Mouse (Mus musculus): ENCODE results near the gene Ficd. TPM values are rescaled to one million over a fixed set of nuclear protein-coding genes. Genes with fewer than 3 reads are reported as not detected.

Gene Ficd
- polyA plus RNA-seq, 1 experiment from 2014 or later: 2.8 TPM

DNA sequence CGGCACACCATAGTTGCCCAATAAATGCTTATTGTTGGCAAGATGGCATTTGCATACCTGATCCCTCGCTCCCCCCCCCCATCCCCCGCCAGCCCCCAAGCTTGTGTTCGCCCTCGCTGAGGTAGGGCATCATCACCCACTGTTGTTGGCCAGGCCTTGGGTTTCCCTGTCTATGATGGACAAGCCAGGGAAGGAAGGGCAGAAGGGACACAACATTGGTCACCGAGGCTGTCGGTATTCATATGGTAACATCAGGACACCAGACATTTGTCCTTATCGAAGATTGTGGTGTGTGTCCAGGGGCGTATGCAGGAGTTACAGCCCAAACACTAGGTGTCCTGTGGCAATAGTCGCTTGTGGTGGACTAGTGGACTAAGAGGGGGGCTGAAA, 505 bp downstream of the Ficd start:
- Histone ChIP-seq H3K4me3 (ENCODE audit: low read depth, low read length) (peak overlapping the region; percentile 65), H3K36me3 (ENCODE audit: control insufficient read depth, insufficient read depth, low read length) (peaks cover 8% of the 10 kb centered on the region; the same call in 1 of the 2 replicates), H3K27me3 (ENCODE audit: control insufficient read depth, insufficient read depth, low read length) (no peaks in the 10 kb centered on the region), H3K4me1 (ENCODE audit: control insufficient read depth, insufficient read depth, low read length) (peaks cover 14% of the 10 kb centered on the region), H3K9me3 (replicated peaks; ENCODE audit: control insufficient read depth, low read length) (no peaks in the 10 kb centered on the region), H3K27ac (ENCODE audit: low read depth, low read length) (peak overlapping the region; percentile 95), H3K9ac (ENCODE audit: low read depth, low read length) (peak overlapping the region; percentile 78), H3K4me2 (peak overlapping the region; percentile 90)
- ATAC-seq (replicated peaks; ENCODE audit: insufficient number of reproducible peaks, low FRiP score, low TSS enrichment): no peak
- WGBS (ENCODE audit: insufficient replicate concordance): 6% methylated on average over 10 of the region's 10 CpGs

GRCm38 (mm10) chr5:113736522-113737164, 1.0 kb downstream of the Ficd start:
- Histone ChIP-seq H3K27me3 (ENCODE audit: control insufficient read depth, insufficient read depth, low read length) (no peaks in the 10 kb centered on the region), H3K9me3 (replicated peaks; ENCODE audit: control insufficient read depth, low read length) (no peaks in the 10 kb centered on the region), H3K4me2 (peak overlapping the region; percentile 90), H3K4me3 (ENCODE audit: low read depth, low read length) (peak overlapping the region; percentile 65), H3K9ac (ENCODE audit: low read depth, low read length) (peak overlapping the region; percentile 78), H3K27ac (ENCODE audit: low read depth, low read length) (no peak overlapping the region), H3K4me1 (ENCODE audit: control insufficient read depth, insufficient read depth, low read length) (peaks cover 14% of the 10 kb centered on the region), H3K36me3 (ENCODE audit: control insufficient read depth, insufficient read depth, low read length) (peaks cover 11% of the 10 kb centered on the region)
- no peak for ATAC-seq (replicated peaks; ENCODE audit: insufficient number of reproducible peaks, low FRiP score, low TSS enrichment)
- WGBS (ENCODE audit: insufficient replicate concordance): 38% methylated on average over 15 of the region's 15 CpGs

GRCm38 (mm10) chr5:113737607-113738237, 2.1 kb downstream of the Ficd start:
- H3K9ac ChIP-seq (ENCODE audit: low read depth, low read length): no peak overlapping the region
- WGBS (ENCODE audit: insufficient replicate concordance): 89% methylated on average over 11 of the region's 11 CpGs
- no peak overlapping the region for H3K27ac ChIP-seq (ENCODE audit: low read depth, low read length)
- H3K4me2 ChIP-seq: no peak overlapping the region
- H3K27me3 ChIP-seq (ENCODE audit: control insufficient read depth, insufficient read depth, low read length): no peaks in the 10 kb centered on the region
- H3K4me1 ChIP-seq (ENCODE audit: control insufficient read depth, insufficient read depth, low read length): peaks cover 14% of the 10 kb centered on the region
- no peak for ATAC-seq (replicated peaks; ENCODE audit: insufficient number of reproducible peaks, low FRiP score, low TSS enrichment)
- H3K9me3 ChIP-seq (replicated peaks; ENCODE audit: control insufficient read depth, low read length): no peaks in the 10 kb centered on the region
- no peak overlapping the region for H3K4me3 ChIP-seq (ENCODE audit: low read depth, low read length)
- peaks cover 15% of the 10 kb centered on the region for H3K36me3 ChIP-seq (ENCODE audit: control insufficient read depth, insufficient read depth, low read length)

- Histone ChIP-seq H3K4me2 (no peak overlapping the region), H3K4me1 (ENCODE audit: control insufficient read depth, insufficient read depth, low read length) (no peaks in the 10 kb centered on the region), H3K9me3 (replicated peaks; ENCODE audit: control insufficient read depth, low read length) (no peaks in the 10 kb centered on the region), H3K9ac (ENCODE audit: low read depth, low read length) (no peak overlapping the region), H3K27ac (ENCODE audit: low read depth, low read length) (no peak overlapping the region), H3K36me3 (ENCODE audit: control insufficient read depth, insufficient read depth, low read length) (peaks cover 83% of the 10 kb centered on the region), H3K4me3 (ENCODE audit: low read depth, low read length) (no peak overlapping the region), H3K27me3 (ENCODE audit: control insufficient read depth, insufficient read depth, low read length) (no peaks in the 10 kb centered on the region)
- no peak for ATAC-seq (replicated peaks; ENCODE audit: insufficient number of reproducible peaks, low FRiP score, low TSS enrichment)
- WGBS (ENCODE audit: insufficient replicate concordance): 96% methylated on average over 5 of the region's 5 CpGs
Measured at GRCm38 (mm10) chr5:113747629-113748028, 12.0 kb downstream of the Ficd start.

- H3K27ac ChIP-seq (ENCODE audit: low read depth, low read length): no peak overlapping the region
- H3K4me1 ChIP-seq (ENCODE audit: control insufficient read depth, insufficient read depth, low read length): no peaks in the 10 kb centered on the region
- WGBS (ENCODE audit: insufficient replicate concordance): 94% methylated on average over 13 of the region's 13 CpGs
- peaks cover 82% of the 10 kb centered on the region for H3K36me3 ChIP-seq (ENCODE audit: control insufficient read depth, insufficient read depth, low read length)
- no peak for ATAC-seq (replicated peaks; ENCODE audit: insufficient number of reproducible peaks, low FRiP score, low TSS enrichment)
- H3K4me2 ChIP-seq: no peak overlapping the region
- H3K27me3 ChIP-seq (ENCODE audit: control insufficient read depth, insufficient read depth, low read length): no peaks in the 10 kb centered on the region
- no peak overlapping the region for H3K4me3 ChIP-seq (ENCODE audit: low read depth, low read length)
- no peaks in the 10 kb centered on the region for H3K9me3 ChIP-seq (replicated peaks; ENCODE audit: control insufficient read depth, low read length)
- H3K9ac ChIP-seq (ENCODE audit: low read depth, low read length): no peak overlapping the region
Measured at GRCm38 (mm10) chr5:113748556-113749331, 13.1 kb downstream of the Ficd start.

- no peaks in the 10 kb centered on the region for H3K9me3 ChIP-seq (replicated peaks; ENCODE audit: control insufficient read depth, low read length)
- no peaks in the 10 kb centered on the region for H3K4me1 ChIP-seq (ENCODE audit: control insufficient read depth, insufficient read depth, low read length)
- H3K36me3 ChIP-seq (ENCODE audit: control insufficient read depth, insufficient read depth, low read length): peaks cover 73% of the 10 kb centered on the region
- no peak for ATAC-seq (replicated peaks; ENCODE audit: insufficient number of reproducible peaks, low FRiP score, low TSS enrichment)
- no peak overlapping the region for H3K27ac ChIP-seq (ENCODE audit: low read depth, low read length)
- WGBS (ENCODE audit: insufficient replicate concordance): 88% methylated on average over 9 of the region's 9 CpGs
- H3K4me2 ChIP-seq: no peak overlapping the region
- H3K4me3 ChIP-seq (ENCODE audit: low read depth, low read length): no peak overlapping the region
- H3K9ac ChIP-seq (ENCODE audit: low read depth, low read length): no peak overlapping the region
- H3K27me3 ChIP-seq (ENCODE audit: control insufficient read depth, insufficient read depth, low read length): no peaks in the 10 kb centered on the region
Measured at GRCm38 (mm10) chr5:113751521-113752157, 16.0 kb downstream of the Ficd start.

DNA sequence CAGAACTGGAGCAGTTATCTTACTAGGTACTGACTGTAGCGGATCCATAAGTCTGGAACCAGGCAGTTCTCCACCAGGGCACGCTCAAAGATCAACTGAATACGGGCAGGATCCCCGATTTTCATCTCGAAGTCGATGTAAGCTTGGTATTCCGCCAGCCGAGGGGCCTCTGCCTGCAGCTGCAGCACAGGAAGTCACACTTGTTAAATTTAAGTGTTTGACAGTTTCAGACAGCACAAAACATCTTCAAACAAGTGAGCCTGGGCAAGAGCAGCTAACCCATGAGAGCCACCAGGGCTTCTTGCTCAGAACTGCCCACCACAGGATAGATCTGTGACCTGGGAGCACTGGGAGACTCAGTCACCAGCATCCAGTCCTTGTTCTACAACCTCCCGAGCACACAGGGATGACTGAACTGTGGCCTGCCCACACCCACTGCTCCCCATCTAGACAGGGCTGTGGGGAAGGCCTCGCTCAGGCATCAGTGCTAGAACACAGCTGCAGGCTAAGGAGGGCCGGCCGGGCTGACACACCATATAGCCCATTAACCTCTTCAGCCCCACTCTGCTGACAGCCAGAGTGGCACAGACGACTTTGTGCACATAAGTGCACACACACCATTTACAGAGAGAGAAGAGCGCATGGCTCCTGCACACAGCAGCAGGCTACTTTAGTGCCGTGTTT, 19.9 kb downstream of the Ficd start:
- Histone ChIP-seq H3K9me3 (replicated peaks; ENCODE audit: control insufficient read depth, low read length) (no peaks in the 10 kb centered on the region), H3K4me1 (ENCODE audit: control insufficient read depth, insufficient read depth, low read length) (no peaks in the 10 kb centered on the region), H3K36me3 (ENCODE audit: control insufficient read depth, insufficient read depth, low read length) (peaks cover 64% of the 10 kb centered on the region), H3K27ac (ENCODE audit: low read depth, low read length) (no peak overlapping the region), H3K4me3 (ENCODE audit: low read depth, low read length) (no peak overlapping the region), H3K4me2 (no peak overlapping the region), H3K9ac (ENCODE audit: low read depth, low read length) (no peak overlapping the region), H3K27me3 (ENCODE audit: control insufficient read depth, insufficient read depth, low read length) (no peaks in the 10 kb centered on the region)
- no peak for ATAC-seq (replicated peaks; ENCODE audit: insufficient number of reproducible peaks, low FRiP score, low TSS enrichment)
- 83% methylated on average over 15 of the region's 15 CpGs for WGBS (ENCODE audit: insufficient replicate concordance)

DNA sequence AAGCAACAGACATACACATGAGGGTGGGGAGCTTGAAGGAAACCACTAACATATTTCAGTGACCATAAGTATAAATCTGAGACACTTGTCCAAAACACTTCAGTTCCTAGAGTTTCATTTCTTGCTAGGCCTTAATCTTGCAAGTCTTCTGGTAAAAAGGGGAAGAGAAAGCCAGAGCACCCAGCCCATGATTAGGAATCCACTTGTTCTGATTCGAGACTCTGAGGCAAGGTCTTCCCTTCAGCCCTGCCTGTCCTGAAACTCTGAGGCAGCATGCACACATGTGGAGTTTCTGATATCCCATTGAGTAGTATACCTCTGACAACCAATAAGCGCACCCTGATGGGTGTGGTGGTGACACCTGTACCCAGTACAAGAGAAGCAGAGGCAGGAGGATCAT, 26.0 kb downstream of the Ficd start:
- H3K27me3 ChIP-seq (ENCODE audit: control insufficient read depth, insufficient read depth, low read length): no peaks in the 10 kb centered on the region
- no peak overlapping the region for H3K4me3 ChIP-seq (ENCODE audit: low read depth, low read length)
- WGBS (ENCODE audit: insufficient replicate concordance): 93% methylated on average over 2 of the region's 2 CpGs
- no peak overlapping the region for H3K9ac ChIP-seq (ENCODE audit: low read depth, low read length)
- H3K4me2 ChIP-seq: no peak overlapping the region
- no peaks in the 10 kb centered on the region for H3K4me1 ChIP-seq (ENCODE audit: control insufficient read depth, insufficient read depth, low read length)
- no peaks in the 10 kb centered on the region for H3K9me3 ChIP-seq (replicated peaks; ENCODE audit: control insufficient read depth, low read length)
- no peak for ATAC-seq (replicated peaks; ENCODE audit: insufficient number of reproducible peaks, low FRiP score, low TSS enrichment)
- no peak overlapping the region for H3K27ac ChIP-seq (ENCODE audit: low read depth, low read length)
- peaks cover 43% of the 10 kb centered on the region for H3K36me3 ChIP-seq (ENCODE audit: control insufficient read depth, insufficient read depth, low read length)

Data from heart, embryonic 11.5 days (tissue).